29 mouse cellular contexts compared by ENCODE assay signal in genomic region chr2:31040043-31040442, GRCm38 (mm10). TPM values are rescaled to one million over a fixed set of nuclear protein-coding genes. Genes with fewer than 3 reads are reported as not detected.
DNase-seq lines count a peak whose midpoint lies in the region; ATAC-seq and TF ChIP-seq lines count a peak whose summit lies in the region.
"Had no signal": no experiment of that assay in that cellular context is flagged by ENCODE, and none has a peak within 500 bp of the region (broad histone marks: within the 10 kb centered on the region; RNA-seq: fewer than 3 reads in every experiment).

No protein-coding gene starts in this region.

- intact Hi-C loops in heart, postnatal 36 days (cut with DNase I) = no loop called here

- TF ChIP-seq EP300 in heart, postnatal 0 days (IDR thresholded peaks at IDR 0.05; ENCODE audit: low read depth) = no peak
- no peak for TF ChIP-seq EP300 in liver, postnatal 0 days (IDR thresholded peaks at IDR 0.05; ENCODE audit: low read depth)

- H3K9me3 ChIP-seq in heart, postnatal 0 days (replicated peaks; ENCODE audit: control insufficient read depth, low read length) = no peaks in the 10 kb centered on the region
- H3K9me3 ChIP-seq in liver, postnatal 0 days (ENCODE audit: low read length) = no peaks in the 10 kb centered on the region
- H3K9me3 ChIP-seq: kidney, embryonic 15.5 days; liver, embryonic 13.5 days; midbrain, embryonic 13.5 days; stomach, embryonic 15.5 days had no signal

- H3K27me3 ChIP-seq in heart, postnatal 0 days (ENCODE audit: control insufficient read depth, insufficient read depth, low read length) = no peaks in the 10 kb centered on the region
- no peaks in the 10 kb centered on the region for H3K27me3 ChIP-seq in liver, postnatal 0 days (ENCODE audit: insufficient read depth, low read length)
- H3K27me3 ChIP-seq: heart, embryonic 13.5 days; kidney, embryonic 15.5 days; liver, embryonic 13.5 days; midbrain, embryonic 13.5 days; Patski; stomach, embryonic 15.5 days had no signal

- no peak for DNase-seq in heart, postnatal 0 days (ENCODE audit: low spot score)
- DNase-seq in heart, postnatal 36 days = no peak
- no peak for DNase-seq in liver, postnatal 0 days
- no peak for DNase-seq in liver
- DNase-seq in ZHBTc4 (ENCODE audit: low read depth, low spot score) = peak; percentile 58
- no peak for DNase-seq in thymus, postnatal 36 days
- no peak for DNase-seq in urinary bladder, postnatal 25 days (ENCODE audit: low spot score)
- DNase-seq: adrenal gland, postnatal 25 days; cerebellum, adult 18-20 months; gastrocnemius, postnatal 25 days; heart, adult 2 months; heart, postnatal 14 days; kidney, postnatal 36 days; layer of hippocampus, postnatal 36 days; left cerebral cortex, postnatal 4 days; liver, embryonic 13.5 days; lung, adult 2 months; lung, postnatal 10 days; retina, postnatal 1 day; right cerebral cortex, postnatal 14 days; thymus, postnatal 25 days had no signal

- H3K9ac ChIP-seq in heart, postnatal 0 days (replicated peaks; ENCODE audit: low read depth, low read length) = no peak overlapping the region
- no peak overlapping the region for H3K9ac ChIP-seq in liver, postnatal 0 days (replicated peaks)
- H3K9ac ChIP-seq: heart, embryonic 13.5 days; kidney, embryonic 15.5 days; liver, embryonic 13.5 days; midbrain, embryonic 13.5 days; stomach, embryonic 15.5 days had no signal

- H3K4me1 ChIP-seq in heart, postnatal 0 days (ENCODE audit: control insufficient read depth, insufficient read depth) = no peaks in the 10 kb centered on the region
- no peaks in the 10 kb centered on the region for H3K4me1 ChIP-seq in liver, postnatal 0 days (ENCODE audit: insufficient read depth)
- H3K4me1 ChIP-seq: heart, embryonic 13.5 days; kidney, embryonic 15.5 days; liver, embryonic 13.5 days; midbrain, embryonic 13.5 days had no signal

- 0 out of 2 replicates have a peak, but pooled peaks have one; percentile 2 for TF ChIP-seq CTCF in heart, postnatal 0 days (IDR thresholded peaks at IDR 0.05; ENCODE audit: low read depth)
- peak; percentile 20; the same call in 1 of the 2 replicates for TF ChIP-seq CTCF in liver, postnatal 0 days (IDR thresholded peaks at IDR 0.05; ENCODE audit: low read depth)

- peaks cover 76% of the 10 kb centered on the region for H3K36me3 ChIP-seq in heart, postnatal 0 days (replicated peaks; ENCODE audit: control insufficient read depth, insufficient read depth, low read length)
- peaks cover 40% of the 10 kb centered on the region for H3K36me3 ChIP-seq in liver, postnatal 0 days (replicated peaks; ENCODE audit: insufficient read depth, low read length)

- H3K27ac ChIP-seq in heart, postnatal 0 days (ENCODE audit: low read depth) = no peak overlapping the region
- H3K27ac ChIP-seq in liver, postnatal 0 days (ENCODE audit: low read depth) = no peak overlapping the region
- H3K27ac ChIP-seq: heart, adult 2 months; heart, embryonic 13.5 days; kidney, embryonic 15.5 days; liver, embryonic 13.5 days; macrophage; midbrain, embryonic 13.5 days had no signal

- H3K4me3 ChIP-seq in heart, postnatal 0 days (ENCODE audit: low read depth, low read length) = no peak overlapping the region
- no peak overlapping the region for H3K4me3 ChIP-seq in liver, postnatal 0 days (ENCODE audit: low read depth, low read length)
- H3K4me3 ChIP-seq: heart, adult 2 months; heart, embryonic 13.5 days; kidney, embryonic 15.5 days; liver, embryonic 13.5 days; midbrain, embryonic 13.5 days; stomach, embryonic 15.5 days had no signal

- 98% methylated on average over 3 of the region's 3 CpGs for WGBS in heart, postnatal 0 days
- 94% methylated on average over 3 of the region's 3 CpGs for WGBS in liver, postnatal 0 days (ENCODE audit: insufficient replicate concordance)

- ATAC-seq in heart, postnatal 0 days (ENCODE audit: insufficient read depth, low read depth) = no peak
- ATAC-seq in liver, postnatal 0 days = no peak
- ATAC-seq: forebrain, embryonic 14.5 days; intestine, embryonic 16.5 days; midbrain, embryonic 13.5 days; Patski had no signal

- no peak overlapping the region for H3K4me2 ChIP-seq in heart, postnatal 0 days (ENCODE audit: low read depth, low read length)
- no peak overlapping the region for H3K4me2 ChIP-seq in liver, postnatal 0 days (ENCODE audit: low read depth, low read length)
- H3K4me2 ChIP-seq: heart, embryonic 13.5 days; kidney, embryonic 15.5 days; liver, embryonic 13.5 days; midbrain, embryonic 13.5 days; stomach, embryonic 15.5 days had no signal

RNA-seq across cellular contexts. Expression of gene Usp20, which starts 58.0 kb away (rescaled TPM):
- 78.4 and 81.7 TPM in 2 replicates for total RNA-seq in heart, postnatal 0 days (2014; rRNA removed; ENCODE audit: low replicate concordance)
- 27.6 and 31.2 TPM in 2 replicates for polyA plus RNA-seq in heart, postnatal 0 days (2015; fragmentation: Nextera tagmentation; extraction: Ambion mirVana)
- total RNA-seq in heart, postnatal 36 days (2021) = 10 to 100 TPM; 50.6 to 53.1 TPM
- polyA plus RNA-seq in liver, postnatal 0 days (2015; fragmentation: Nextera tagmentation; extraction: Ambion mirVana) = 2.7 and 3.5 TPM in 2 replicates

RNA-seq across cellular contexts. Expression of gene BC005624, which starts 58.0 kb away (rescaled TPM):
- 7.6 and 13.8 TPM in 2 replicates for total RNA-seq in heart, postnatal 0 days (2014; rRNA removed; ENCODE audit: low replicate concordance)
- polyA plus RNA-seq in heart, postnatal 0 days (2015; fragmentation: Nextera tagmentation; extraction: Ambion mirVana) = 21.1 and 23.7 TPM in 2 replicates
- 10 to 100 TPM; 19.6 to 22.5 TPM for total RNA-seq in heart, postnatal 36 days (2021)
- polyA plus RNA-seq in liver, postnatal 0 days (2015; fragmentation: Nextera tagmentation; extraction: Ambion mirVana) = 18.9 and 19.6 TPM in 2 replicates
